Mouse (Mus musculus) forebrain, embryonic 16.5 days (tissue): ENCODE measurements around the gene Zfp672. TPM values are rescaled to one million over a fixed set of nuclear protein-coding genes. Genes with fewer than 3 reads are reported as not detected.
"Not testable (repeated sequence)": the region's sequence is repeated elsewhere in the genome, so short reads cannot be mapped to it uniquely, and the experiment has no call there.

Experiments used
- ATAC-seq: fragments of 200-750 bp; cut with Nextera tagmentation; 2 replicates; pipeline ENCODE4 v1.8.0; 2017; ENCODE audit warnings: mild to moderate bottlenecking, moderate library complexity
- H3K27ac ChIP-seq: fragments of 300-500 bp; sonication (generic); 2 replicates; pipeline ENCODE4 v1.5.1; 2014; ENCODE audit warnings: low read length, control low read depth
- H3K27me3 ChIP-seq: fragments of 300-500 bp; sonication (generic); replicated peaks from 2 replicates; pipeline ENCODE4 v1.6.1; 2014; ENCODE audit warnings: low read length; ENCODE audit not compliant: control insufficient read depth, insufficient read depth
- H3K36me3 ChIP-seq: fragments of 300-500 bp; sonication (generic); 2 replicates; pipeline ENCODE4 v1.6.1; 2014; ENCODE audit not compliant: control insufficient read depth, insufficient read depth
- H3K4me1 ChIP-seq: fragments of 300-500 bp; sonication (generic); replicated peaks from 2 replicates; pipeline ENCODE4 v1.6.1; 2014; ENCODE audit warnings: low read length; ENCODE audit not compliant: control insufficient read depth, insufficient read depth
- H3K4me2 ChIP-seq: fragments of 300-500 bp; sonication (generic); 2 replicates; pipeline ENCODE4 v1.6.1; 2014; ENCODE audit warnings: mild to moderate bottlenecking, low read length, control low read depth
- H3K4me3 ChIP-seq: fragments of 300-500 bp; sonication (generic); replicated peaks from 2 replicates; pipeline ENCODE4 v1.5.1; 2014; ENCODE audit warnings: mild to moderate bottlenecking, low read length, control low read depth
- H3K9ac ChIP-seq: fragments of 300-500 bp; sonication (generic); replicated peaks from 2 replicates; pipeline ENCODE4 v1.6.1; 2014; ENCODE audit warnings: low read depth, low read length, control low read depth
- H3K9me3 ChIP-seq: fragments of 300-500 bp; sonication (generic); 2 replicates; pipeline ENCODE4 v1.6.1; 2016; ENCODE audit warnings: low read length; ENCODE audit not compliant: control insufficient read depth
- WGBS: fragments of 180-500 bp; shearing (Covaris S2); extraction: QIAGEN DNeasy Blood & Tissue Kit; methylation state at CpG from one replicate; pipeline ENCODE4 v1.1.7; 2014; 5-methylcytosine and 5-hydroxymethylcytosine counted together
- polyA plus RNA-seq: library from polyadenylated mRNA; unstranded; fragments of >200 nt; fragmentation: Nextera tagmentation; extraction: Ambion mirVana; gene quantifications from 2 replicates; pipeline ENCODE4 v1.2.1, GENCODE M21; 2015

The Zfp672 gene
- 39.8 and 43.1 TPM in 2 replicates for polyA plus RNA-seq

- WGBS = under 1% methylated on average over 52 of the region's 52 CpGs
- H3K36me3 ChIP-seq = peaks cover 13% of the 10 kb centered on the region
- peak within 1 kb of the TSS; percentile 83 for H3K9ac ChIP-seq
- H3K4me1 ChIP-seq = peaks cover 34% of the 10 kb centered on the region
- ATAC-seq = peak; percentile 96
- H3K27me3 ChIP-seq = no peaks in the 10 kb centered on the region
- H3K4me2 ChIP-seq = peak within 1 kb of the TSS; percentile 99
- peak within 1 kb of the TSS; percentile 92 for H3K4me3 ChIP-seq
- peak within 1 kb of the TSS; percentile 74 for H3K27ac ChIP-seq
- no peaks in the 10 kb centered on the region for H3K9me3 ChIP-seq
Measured at GRCm38 (mm10) chr11:58330276-58331148, at the start of gene Zfp672, which contains the start of gene Sh3bp5l. Zfp672 (minus strand) TSS chr11:58330339. Sh3bp5l (plus strand) TSS chr11:58330724.

- Histone ChIP-seq H3K9me3 (no peaks in the 10 kb centered on the region), H3K27me3 (no peaks in the 10 kb centered on the region), H3K36me3 (no peaks in the 10 kb centered on the region), H3K27ac (no peak overlapping the region), H3K9ac (no peak overlapping the region), H3K4me2 (no peak overlapping the region), H3K4me3 (no peak overlapping the region), H3K4me1 (0 out of 2 replicates have a peak, but pooled peaks cover 2% of the 10 kb centered on the region)
- WGBS = 81% methylated on average over 1 of the region's 1 CpGs
- ATAC-seq = no peak
Measured at GRCm38 (mm10) chr11:58379516-58379915, 49.4 kb upstream of the Zfp672 start.

- Histone ChIP-seq H3K27ac (no peak within 1 kb of the TSS), H3K4me1 (0 out of 2 replicates have a peak, but pooled peaks cover 2% of the 10 kb centered on the region), H3K27me3 (no peaks in the 10 kb centered on the region), H3K36me3 (no peaks in the 10 kb centered on the region), H3K4me2 (no peak within 1 kb of the TSS), H3K4me3 (no peak within 1 kb of the TSS), H3K9ac (no peak within 1 kb of the TSS), H3K9me3 (no peaks in the 10 kb centered on the region)
- 90% methylated on average over 3 of the region's 3 CpGs for WGBS
- no peak for ATAC-seq
Measured at GRCm38 (mm10) chr11:58378763-58379278, 48.7 kb upstream of the Zfp672 start, which contains the start of gene Lypd8. Lypd8 (plus strand) TSS chr11:58379043.

GRCm38 (mm10) chr11:58377686-58378085 is 47.5 kb upstream of the Zfp672 start:
- H3K9me3 ChIP-seq = no peaks in the 10 kb centered on the region
- H3K4me1 ChIP-seq = 0 out of 2 replicates have a peak, but pooled peaks cover 2% of the 10 kb centered on the region
- no peaks in the 10 kb centered on the region for H3K27me3 ChIP-seq
- 83% methylated on average over 1 of the region's 1 CpGs for WGBS
- H3K4me3 ChIP-seq = no peak overlapping the region
- H3K36me3 ChIP-seq = no peaks in the 10 kb centered on the region
- no peak overlapping the region for H3K4me2 ChIP-seq
- no peak for ATAC-seq
- no peak overlapping the region for H3K27ac ChIP-seq
- no peak overlapping the region for H3K9ac ChIP-seq

GRCm38 (mm10) chr11:58377273-58377672 is 47.1 kb upstream of the Zfp672 start:
- H3K9me3 ChIP-seq = no peaks in the 10 kb centered on the region
- no peak overlapping the region for H3K4me3 ChIP-seq
- ATAC-seq = no peak
- H3K27me3 ChIP-seq = no peaks in the 10 kb centered on the region
- H3K27ac ChIP-seq = no peak overlapping the region
- H3K4me1 ChIP-seq = 0 out of 2 replicates have a peak, but pooled peaks cover 2% of the 10 kb centered on the region
- no peak overlapping the region for H3K9ac ChIP-seq
- 83% methylated on average over 2 of the region's 2 CpGs for WGBS
- no peak overlapping the region for H3K4me2 ChIP-seq
- no peaks in the 10 kb centered on the region for H3K36me3 ChIP-seq

- H3K27me3 ChIP-seq, H3K9me3 ChIP-seq, H3K4me1 ChIP-seq, H3K27ac ChIP-seq, H3K36me3 ChIP-seq, H3K4me3 ChIP-seq, ATAC-seq, H3K9ac ChIP-seq, H3K4me2 ChIP-seq: not testable (repeated sequence)
- no CpG with 5 or more reads among the region's 6 CpGs for WGBS
Measured at GRCm38 (mm10) chr11:58366191-58366590, 36.1 kb upstream of the Zfp672 start.

DNA sequence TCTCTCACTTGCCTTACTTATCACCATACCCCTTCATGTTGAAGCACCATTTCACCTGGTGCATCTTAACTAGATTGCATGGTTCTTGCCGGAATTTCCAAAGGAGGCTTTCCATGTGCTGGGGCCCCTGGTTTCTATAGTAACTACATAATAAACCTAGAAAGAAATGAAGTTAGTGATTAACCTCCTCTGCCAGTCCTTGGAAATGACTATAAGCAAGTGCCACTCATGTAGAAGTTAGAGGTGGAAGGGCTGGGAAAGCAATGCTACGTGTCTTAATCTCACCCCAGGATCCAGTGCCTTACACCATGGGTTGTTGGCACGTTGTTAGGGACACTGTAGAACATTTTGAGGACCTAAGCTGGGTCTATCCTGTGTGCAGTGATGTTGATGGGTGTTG is 34.3 kb upstream of the Zfp672 start:
- ATAC-seq = no peak
- Histone ChIP-seq H3K27ac (no peak overlapping the region), H3K9me3 (no peaks in the 10 kb centered on the region), H3K4me2 (no peak overlapping the region), H3K4me3 (no peak overlapping the region), H3K9ac (no peak overlapping the region), H3K27me3 (no peaks in the 10 kb centered on the region), H3K4me1 (no peaks in the 10 kb centered on the region), H3K36me3 (no peaks in the 10 kb centered on the region)
- WGBS = 60% methylated on average over 3 of the region's 3 CpGs

GRCm38 (mm10) chr11:58362562-58362961 is 32.4 kb upstream of the Zfp672 start:
- H3K27ac ChIP-seq, H3K27me3 ChIP-seq, H3K4me2 ChIP-seq, H3K4me3 ChIP-seq, H3K36me3 ChIP-seq, H3K4me1 ChIP-seq, H3K9ac ChIP-seq, ATAC-seq, H3K9me3 ChIP-seq: not testable (repeated sequence)
- WGBS = no CpG with 5 or more reads among the region's 6 CpGs

DNA sequence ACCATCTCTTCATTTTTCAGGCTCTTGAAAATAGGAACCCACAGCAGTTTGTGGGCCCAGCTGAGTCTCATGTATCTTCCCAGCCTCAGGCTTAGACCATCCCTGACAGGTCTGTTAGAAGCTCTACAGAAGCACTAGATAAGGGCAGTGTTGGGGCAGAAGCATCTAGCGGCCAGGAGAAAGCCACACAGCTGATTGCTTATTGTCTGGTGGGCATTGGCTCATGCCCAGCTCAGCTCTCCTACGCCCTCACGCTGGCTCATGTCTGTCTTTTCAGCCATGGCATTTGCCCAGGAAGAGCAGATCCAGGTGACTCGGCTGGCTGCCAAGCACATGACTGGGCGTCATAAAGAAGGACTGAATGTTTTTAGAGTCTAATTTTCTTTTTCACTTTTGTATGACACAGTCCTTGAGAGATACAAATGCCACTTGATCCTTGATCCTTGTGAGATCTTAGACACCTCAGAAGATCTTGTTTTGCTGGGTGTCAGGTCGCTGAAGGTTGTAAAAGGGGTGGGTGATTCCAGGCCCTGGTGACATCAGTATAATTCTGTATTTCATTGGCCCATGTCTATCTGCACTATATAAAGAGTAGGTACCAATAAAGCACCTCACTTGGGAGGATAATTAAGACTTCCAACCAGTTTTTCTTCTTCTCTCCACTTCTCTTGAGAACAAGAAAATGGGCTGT is 27.9 kb upstream of the Zfp672 start:
- WGBS = 72% methylated on average over 6 of the region's 6 CpGs
- H3K36me3 ChIP-seq = no peaks in the 10 kb centered on the region
- H3K9ac ChIP-seq = no peak overlapping the region
- no peak overlapping the region for H3K4me2 ChIP-seq
- no peaks in the 10 kb centered on the region for H3K4me1 ChIP-seq
- H3K27me3 ChIP-seq = no peaks in the 10 kb centered on the region
- no peaks in the 10 kb centered on the region for H3K9me3 ChIP-seq
- no peak overlapping the region for H3K27ac ChIP-seq
- no peak for ATAC-seq
- no peak overlapping the region for H3K4me3 ChIP-seq
